Mouse (Mus musculus): ENCODE results near the gene Pofut1.
"Not testable (repeated sequence)": the region's sequence is repeated elsewhere in the genome, so short reads cannot be mapped to it uniquely, and the experiment has no call there.

Pofut1 gene

GRCm38 (mm10) chr2:153239021-153239859 is 2.1 kb upstream of the Pofut1 start:
- no peak for DNase-seq (ENCODE audit: low spot score)

- peak; percentile 50 for DNase-seq (ENCODE audit: low spot score)
These were observed 1.4 kb upstream of the Pofut1 start for GRCm38 (mm10) chr2:153239860-153240480.

GRCm38 (mm10) chr2:153240701-153241235 is 565 bp upstream of the Pofut1 start:
- peak; percentile 31 for DNase-seq (ENCODE audit: low spot score)

- no peak for DNase-seq (ENCODE audit: low spot score)
These were observed 823 bp downstream of the Pofut1 start for GRCm38 (mm10) chr2:153242156-153242555.

- no peak for DNase-seq (ENCODE audit: low spot score)
These were observed 8.4 kb downstream of the Pofut1 start for GRCm38 (mm10) chr2:153249751-153250150.

- no peak for DNase-seq (ENCODE audit: low spot score)
These were observed 15.3 kb downstream of the Pofut1 start for GRCm38 (mm10) chr2:153256604-153257003.

GRCm38 (mm10) chr2:153259030-153259863 is 17.9 kb downstream of the Pofut1 start:
- no peak for DNase-seq (ENCODE audit: low spot score)

- DNase-seq (ENCODE audit: low spot score): no peak
These were observed 18.7 kb downstream of the Pofut1 start for GRCm38 (mm10) chr2:153259864-153260674.

GRCm38 (mm10) chr2:153263053-153263452 is 21.7 kb downstream of the Pofut1 start:
- no peak for DNase-seq (ENCODE audit: low spot score)

- DNase-seq (ENCODE audit: low spot score): no peak
These were observed 26.0 kb downstream of the Pofut1 start for GRCm38 (mm10) chr2:153267331-153267730.

GRCm38 (mm10) chr2:153270231-153270915 is 29.0 kb downstream of the Pofut1 start:
- not testable (repeated sequence) for DNase-seq (ENCODE audit: low spot score)

- not testable (repeated sequence) for DNase-seq (ENCODE audit: low spot score)
These were observed 33.0 kb downstream of the Pofut1 start for GRCm38 (mm10) chr2:153274200-153274918.

GRCm38 (mm10) chr2:153274919-153275247 is 33.5 kb downstream of the Pofut1 start:
- no peak for DNase-seq (ENCODE audit: low spot score)

- DNase-seq (ENCODE audit: low spot score): not testable (repeated sequence)
These were observed 34.2 kb downstream of the Pofut1 start for GRCm38 (mm10) chr2:153275577-153275976.

- DNase-seq (ENCODE audit: low spot score): no peak
These were observed 35.1 kb downstream of the Pofut1 start for GRCm38 (mm10) chr2:153276440-153276839.

- DNase-seq (ENCODE audit: low spot score): not testable (repeated sequence)
These were observed 35.5 kb downstream of the Pofut1 start for GRCm38 (mm10) chr2:153276846-153277245.

GRCm38 (mm10) chr2:153278357-153278756 is 37.0 kb downstream of the Pofut1 start:
- DNase-seq (ENCODE audit: low spot score): no peak

GRCm38 (mm10) chr2:153283919-153284318 is 42.6 kb downstream of the Pofut1 start:
- no peak for DNase-seq (ENCODE audit: low spot score)

GRCm38 (mm10) chr2:153286524-153286923 is 45.2 kb downstream of the Pofut1 start:
- DNase-seq (ENCODE audit: low spot score): no peak

- DNase-seq (ENCODE audit: low spot score): no peak
These were observed 46.5 kb downstream of the Pofut1 start for GRCm38 (mm10) chr2:153287835-153288234.
